Mouse (Mus musculus) spleen, adult 18-20 months (tissue): ENCODE data around the gene Tead2.
"Not testable (repeated sequence)": the region's sequence is repeated elsewhere in the genome, so short reads cannot be mapped to it uniquely, and the experiment has no call there.

ENCODE experiments used
- DNase-seq, 2 experiments: peaks; one replicate each; pipeline ENCODE4 v3.0.0; 2022; ENCODE audit warnings: mixed read lengths in 2 of 2

The Tead2 gene

DNA sequence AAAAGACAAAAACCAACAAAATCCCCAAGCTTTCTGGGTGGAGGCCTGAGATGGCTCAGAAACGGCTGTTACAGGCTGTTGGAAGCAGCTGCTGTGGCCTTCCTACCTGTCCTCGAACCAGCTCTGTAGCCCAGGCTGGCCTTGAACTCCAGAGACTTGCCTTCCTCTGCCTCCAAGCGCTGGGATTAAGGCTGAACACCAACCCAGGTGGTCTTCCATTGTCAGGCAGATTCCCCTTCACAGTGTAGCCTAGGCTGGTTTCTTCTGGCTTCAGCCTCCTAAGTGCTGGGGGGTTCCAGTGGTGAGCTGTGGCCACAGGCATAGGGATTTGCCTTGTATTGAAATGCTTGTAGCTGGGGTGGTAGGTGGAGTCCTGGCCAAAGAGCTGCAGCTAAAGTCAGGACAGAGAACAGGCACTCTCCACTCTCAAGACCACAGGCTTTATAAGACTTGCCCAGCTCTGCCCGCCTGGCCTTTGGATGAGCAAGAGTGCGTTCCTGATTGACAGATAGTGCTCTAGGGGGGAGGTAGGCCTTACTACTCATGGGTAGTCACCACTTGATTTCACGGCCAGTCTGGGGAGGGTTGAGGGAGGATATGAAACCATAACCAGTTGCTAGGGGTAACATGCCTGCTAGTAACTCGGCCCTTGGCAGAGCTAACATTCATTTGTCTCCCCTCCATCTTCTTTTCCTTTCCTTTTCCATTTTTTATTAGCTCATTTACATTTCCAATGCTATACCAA is 14.1 kb downstream of the Tead2 start:
- DNase-seq, result peak; percentile 52 to 55

DNA sequence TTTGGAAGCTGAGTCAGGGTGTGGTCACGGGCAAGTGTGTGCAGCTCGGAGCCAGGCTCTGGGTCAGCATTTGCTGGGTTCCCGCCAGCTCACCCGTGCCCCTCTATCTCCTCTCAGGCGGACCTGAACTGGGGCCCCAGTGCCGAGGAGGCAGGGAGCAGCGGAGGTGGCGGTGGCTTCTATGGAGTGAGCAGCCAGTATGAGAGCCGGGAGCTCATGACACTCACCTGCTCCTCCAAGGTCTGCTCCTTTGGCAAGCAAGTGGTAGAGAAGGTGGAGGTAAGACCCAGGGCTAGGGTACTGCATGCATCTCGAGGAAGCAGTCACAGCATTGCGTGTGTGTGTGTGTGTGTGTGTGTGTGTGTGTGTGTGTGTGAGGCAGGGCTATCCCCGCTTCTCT is 15.6 kb downstream of the Tead2 start:
- DNase-seq, result no peak

DNA sequence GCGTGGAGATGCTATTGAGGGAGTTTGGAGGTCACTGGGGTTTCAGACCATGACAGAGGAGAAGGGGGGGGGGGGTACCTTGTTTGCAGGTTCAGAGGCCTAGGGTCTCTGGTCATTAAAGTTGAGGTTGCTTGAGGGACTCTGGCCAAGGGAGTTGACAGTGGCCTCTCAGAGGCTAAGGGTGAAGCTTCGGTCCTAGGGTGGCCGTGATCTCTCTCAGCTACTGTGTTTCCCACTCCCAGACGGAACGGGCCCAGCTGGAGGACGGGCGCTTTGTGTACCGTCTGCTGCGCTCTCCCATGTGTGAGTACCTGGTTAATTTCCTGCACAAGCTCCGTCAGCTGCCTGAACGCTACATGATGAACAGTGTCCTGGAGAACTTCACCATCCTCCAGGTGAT is 16.4 kb downstream of the Tead2 start:
- no peak for DNase-seq

DNA sequence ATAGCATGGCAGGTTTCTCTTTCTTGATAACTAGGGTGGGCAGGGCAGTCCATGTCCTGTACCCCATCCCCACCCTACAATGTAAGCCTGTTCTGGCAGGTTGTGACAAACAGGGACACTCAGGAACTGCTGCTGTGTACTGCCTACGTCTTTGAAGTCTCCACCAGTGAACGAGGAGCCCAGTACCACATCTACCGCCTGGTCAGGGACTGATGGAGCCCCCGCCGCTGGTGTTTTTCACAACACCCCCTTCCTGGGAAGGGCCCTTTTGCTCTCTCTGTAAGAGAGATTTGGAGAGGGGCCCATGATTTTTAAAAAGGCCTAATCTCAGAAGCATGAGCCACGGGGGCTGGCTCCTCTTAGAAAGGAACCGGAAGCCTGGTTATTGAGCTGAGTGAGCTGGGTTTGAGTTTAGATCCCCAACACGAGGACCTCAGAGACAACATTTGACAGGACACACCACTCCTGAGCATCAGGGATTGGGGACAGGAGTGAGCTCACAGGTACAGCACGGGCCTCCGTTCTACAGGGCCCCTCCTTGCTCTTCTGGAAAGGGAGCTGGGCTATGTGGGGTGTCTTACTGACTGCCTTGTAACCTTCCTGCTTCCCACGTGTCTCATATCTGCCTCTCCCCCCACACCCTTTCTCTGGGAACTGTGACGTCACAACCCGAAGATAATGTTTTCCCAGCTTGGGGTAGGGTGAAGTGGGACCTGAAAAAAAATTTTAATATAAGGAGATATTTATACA is 17.3 kb downstream of the Tead2 start:
- no peak for DNase-seq

DNA sequence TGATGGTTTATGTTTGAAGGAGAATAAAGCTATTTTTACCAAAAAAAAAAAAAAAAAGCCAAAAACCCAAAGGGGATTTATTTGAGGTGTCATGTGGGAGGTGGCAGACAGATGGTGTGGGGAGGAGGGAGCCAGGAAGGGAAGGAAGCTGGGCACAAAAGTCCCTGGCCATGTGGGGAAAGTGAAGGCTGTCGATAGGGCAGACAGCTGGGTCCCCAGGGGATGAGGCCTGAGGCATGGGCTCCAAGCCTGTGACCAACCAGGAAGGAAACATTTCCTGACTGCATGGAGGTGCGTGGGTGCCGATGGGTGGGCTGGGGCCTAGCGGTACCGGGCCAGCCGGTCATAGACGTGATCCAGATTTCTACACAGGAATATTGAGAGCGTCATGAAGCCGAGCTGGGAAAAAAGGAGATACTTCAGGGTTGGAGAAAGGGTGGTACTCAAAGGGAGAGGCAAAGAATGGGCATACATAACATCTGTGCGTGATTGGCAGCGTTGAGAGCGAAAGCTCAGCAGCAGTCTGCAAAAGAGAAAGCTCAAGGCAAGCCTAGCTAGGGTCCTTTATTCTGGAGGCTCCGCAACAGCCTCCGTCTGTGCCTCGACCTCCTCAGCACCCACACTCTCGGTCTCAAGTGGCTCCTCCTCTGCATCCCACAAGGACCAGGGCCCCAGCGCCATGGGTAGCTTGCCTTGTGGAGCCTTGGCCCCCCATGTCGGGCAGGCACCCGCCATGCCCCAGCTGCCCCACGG is 18.2 kb downstream of the Tead2 start:
- DNase-seq, result peak; percentile 43 to 51

DNA sequence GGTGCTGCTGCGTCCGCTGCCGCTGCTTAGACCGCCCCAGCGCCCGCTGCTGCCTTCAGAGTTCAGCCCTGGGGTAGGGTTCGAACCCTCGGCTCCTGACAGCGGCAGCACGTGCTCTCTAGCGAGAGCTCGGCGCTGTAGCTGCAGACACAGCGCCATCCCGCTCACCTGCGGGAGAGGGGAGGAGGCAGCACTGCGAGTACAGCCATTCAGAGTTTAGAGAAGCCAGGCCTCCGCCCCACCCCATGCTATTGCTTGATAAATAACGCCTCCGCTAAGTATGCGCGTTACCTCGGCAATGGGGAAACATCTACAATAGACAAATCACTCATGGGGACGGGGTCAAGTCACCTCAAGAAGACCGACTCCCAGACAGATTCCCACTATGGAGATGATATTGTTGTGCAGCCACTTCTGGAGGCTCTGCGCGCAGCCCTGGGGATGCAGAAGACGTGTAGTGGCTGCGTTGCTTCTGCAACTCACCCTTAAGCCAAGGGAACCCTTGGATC is 18.8 kb downstream of the Tead2 start:
- no peak for DNase-seq

DNA sequence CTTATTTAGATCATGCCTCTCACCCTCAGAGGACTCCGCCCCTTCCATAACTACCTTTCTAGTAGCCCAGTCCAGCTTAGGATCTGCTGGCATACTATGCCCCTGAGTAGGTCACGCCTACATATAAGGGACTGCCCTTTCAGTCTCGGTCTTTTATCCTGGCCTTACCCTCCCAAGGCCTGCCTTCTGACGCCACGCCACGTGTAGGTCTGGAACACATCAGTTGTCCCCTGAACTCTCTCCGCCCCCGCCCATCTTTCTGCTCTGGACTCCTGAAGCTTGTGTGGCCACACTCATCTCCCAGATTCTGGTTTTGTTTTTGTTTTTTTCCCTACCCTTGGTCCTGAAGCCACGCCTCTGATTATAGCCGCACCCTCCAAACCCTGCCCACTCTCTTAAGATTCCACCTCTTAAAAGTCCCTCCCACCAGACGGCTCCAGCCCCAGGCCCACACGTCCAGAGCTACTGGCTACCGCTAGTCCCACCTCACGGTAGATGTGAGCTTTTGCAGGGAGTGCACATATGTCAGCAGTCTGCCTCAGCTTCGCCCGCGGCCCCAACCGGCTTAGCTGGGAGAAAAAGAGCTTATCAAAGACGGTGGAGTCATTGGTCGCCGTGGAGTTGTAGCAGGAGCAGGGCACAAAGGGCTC is 19.5 kb downstream of the Tead2 start:
- DNase-seq, result no peak

DNA sequence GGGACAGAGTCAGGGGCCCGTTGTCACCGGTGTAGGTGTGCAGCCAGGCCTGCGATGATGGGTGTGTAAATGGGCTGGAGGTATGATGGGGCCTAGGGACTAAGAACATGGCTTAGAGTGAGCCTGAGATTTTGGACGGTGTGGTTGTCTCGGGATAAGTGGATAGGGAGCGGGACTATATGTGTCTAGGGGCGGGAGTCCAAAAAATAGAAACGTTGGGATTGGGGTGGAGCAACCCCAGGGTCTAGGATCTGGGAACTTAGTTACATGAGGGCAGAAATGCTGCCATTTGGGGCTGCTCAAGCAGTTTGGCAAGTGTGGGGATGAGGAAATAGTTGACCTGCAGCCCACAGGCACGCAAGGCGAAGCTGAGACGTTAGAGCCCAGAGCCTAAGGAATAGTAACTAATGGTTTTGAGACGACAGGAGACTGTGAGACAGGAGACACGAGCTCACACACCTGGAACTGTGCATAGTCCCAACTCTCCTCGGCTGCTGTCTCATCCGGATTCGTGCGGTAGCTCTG is 20.2 kb downstream of the Tead2 start:
- DNase-seq, result no peak

DNA sequence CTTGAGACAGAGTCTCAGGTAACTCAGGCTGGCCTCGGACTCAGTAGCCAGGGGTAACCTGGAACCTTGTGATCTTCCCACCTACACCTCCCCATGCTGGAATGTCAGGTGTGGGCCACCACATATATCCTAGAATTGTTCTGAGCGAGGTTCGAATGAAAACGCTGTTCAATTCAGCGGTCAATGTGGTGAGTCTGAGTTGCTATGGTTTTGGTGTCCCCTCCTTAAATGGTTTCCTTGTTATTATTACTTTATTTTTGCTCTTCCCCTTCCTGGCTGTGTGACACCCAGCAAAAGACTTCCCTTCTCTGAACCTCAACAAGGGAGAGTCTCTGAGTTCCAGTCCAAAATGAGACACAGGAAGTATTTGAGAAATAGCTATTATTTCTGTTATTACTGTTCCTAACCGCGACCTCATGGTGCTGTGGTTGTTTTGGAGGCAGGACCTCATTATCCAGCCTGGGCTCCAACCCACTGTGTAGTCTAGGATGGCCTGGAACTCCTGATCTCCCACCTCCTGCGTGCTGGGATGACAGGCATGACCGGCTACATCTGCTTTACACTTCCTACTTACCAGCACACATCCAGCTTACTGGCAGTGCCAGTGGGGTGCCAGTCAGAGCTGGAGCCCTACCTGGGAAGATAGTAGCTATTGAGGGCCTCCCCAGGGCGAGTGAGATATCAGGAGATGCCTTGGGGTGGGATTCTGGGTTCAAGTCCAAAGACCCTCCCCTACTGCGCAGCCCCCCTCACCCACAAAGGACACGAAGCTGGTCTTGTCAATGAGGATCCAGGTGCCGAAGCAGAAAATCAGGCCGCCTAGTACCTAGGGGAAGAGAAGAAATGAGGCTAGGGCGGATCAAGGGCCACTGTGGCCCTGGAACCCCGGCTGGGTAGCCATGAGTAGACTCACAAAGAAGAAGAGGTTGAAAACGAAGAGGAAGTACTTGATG is 22.5 kb downstream of the Tead2 start:
- DNase-seq, result no peak

DNA sequence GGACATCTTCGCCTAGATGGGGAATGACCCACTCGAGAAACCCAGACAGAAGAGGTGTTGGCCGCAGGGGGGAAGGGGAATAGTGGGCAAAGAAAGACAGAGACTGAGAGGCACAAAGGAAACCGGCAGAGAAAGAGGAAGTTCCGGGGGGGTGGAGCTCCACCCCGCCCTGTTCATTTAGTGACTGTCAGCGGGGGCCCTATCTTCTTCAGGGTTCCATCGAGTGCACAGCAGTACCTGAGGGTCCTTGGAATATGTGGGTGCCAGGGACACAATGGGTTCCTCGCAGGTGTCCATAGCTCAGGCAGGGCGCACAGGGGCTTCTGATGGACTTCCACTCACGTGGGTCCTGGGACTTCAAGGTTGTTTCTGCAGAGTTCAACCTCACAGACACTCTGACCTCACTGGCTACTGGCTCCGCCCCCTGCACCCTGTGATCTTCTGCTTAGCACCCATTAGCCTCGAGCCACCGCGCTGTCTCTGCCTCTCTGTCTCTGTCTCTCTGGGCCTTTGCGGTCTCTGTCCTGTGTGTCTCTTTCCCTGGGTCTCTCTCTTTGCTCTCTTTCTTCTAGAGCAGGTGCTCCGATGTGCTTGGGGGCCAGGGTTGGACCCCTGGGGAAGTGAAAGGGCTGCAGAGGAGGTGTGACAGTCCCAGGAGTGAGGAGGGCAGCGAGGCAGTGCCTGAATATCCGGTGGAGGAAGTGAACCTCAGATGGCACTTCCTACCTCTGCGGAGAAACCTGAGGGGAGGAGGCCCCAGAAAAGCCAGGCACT is 23.4 kb downstream of the Tead2 start, which contains the start of gene Cd37:
TSS of gene Cd37 (minus strand) at position 393 of the 774 bp plus-strand sequence.
- peak; percentile 75 to 80 for DNase-seq

DNA sequence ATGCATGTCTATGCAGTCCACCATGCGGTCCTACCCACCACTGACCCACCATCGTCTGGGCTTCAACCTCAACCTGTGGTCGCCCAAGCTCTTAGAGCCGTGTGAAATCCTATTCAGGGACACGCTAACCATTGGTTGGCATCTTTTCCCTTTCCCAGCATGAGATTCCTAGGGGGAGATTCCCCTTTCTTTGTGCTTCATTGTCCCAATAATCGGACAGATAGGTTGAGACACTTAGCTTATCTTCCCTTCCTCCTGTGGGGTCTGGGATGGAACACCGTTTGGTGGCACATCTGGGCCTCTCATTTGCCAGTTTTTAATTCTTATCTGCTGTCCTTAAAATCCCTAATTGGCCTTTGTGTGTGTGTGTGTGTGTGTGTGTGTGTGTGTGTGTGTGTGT is 24.6 kb downstream of the Tead2 start:
- no peak for DNase-seq

DNA sequence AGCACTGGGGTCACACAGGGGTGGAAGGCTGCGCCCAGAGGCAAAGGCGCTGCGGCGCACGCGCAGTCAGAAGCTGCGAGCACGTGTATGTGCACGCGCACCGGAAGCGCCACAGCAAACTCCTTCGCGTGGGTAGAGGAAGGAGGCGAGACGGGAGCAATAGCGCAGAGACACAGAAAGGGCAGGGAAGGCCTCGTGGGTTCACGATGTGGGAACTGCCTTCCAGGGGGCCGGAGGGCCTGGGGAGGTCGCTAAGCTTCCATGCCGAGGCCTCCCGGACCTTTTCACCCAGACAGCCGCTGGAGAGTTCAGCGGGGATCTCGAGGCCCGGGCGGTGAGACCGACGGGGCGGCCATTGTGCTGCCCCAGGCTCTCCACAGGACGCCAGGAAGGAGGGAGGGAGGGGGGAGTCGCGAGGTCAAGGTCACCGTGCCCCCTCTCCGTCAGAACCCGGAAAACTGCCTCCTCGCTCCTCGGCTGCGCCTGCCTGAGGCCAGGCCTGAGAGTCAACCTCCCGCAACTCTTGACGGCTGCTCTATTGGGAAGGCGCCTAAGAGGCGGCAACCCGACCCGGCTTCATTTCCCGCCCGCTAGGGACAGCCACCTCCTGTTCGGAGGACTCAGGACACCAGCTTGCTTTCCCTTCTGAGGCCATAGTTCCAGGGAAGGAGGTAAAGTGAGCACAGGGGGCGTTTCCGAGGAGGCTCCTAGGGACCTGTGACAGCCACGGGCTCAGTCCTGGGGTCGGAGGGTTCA is 25.3 kb downstream of the Tead2 start, which contains the start of gene Slc6a16:
TSS of gene Slc6a16 (plus strand) at position 453 of the 756 bp plus-strand sequence.
- peak in 1 of 2 experiments; percentile 18 for DNase-seq

DNA sequence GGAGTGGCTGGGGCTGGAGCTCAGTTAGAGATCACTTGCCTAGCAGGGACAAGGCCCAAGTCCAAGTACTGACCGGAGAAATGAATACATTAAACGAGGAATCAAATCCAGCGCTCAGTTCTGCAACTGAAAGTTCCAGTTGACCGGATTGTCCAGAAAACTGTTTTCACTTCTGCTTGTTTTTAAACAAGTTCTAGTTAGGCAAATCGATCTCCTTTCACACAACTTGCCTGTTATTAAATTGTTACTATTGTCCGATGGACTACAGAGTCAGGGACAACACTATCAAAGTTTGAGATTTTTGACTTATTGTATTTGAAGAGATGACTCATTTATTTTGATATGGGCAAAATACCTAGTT is 25.8 kb downstream of the Tead2 start:
- DNase-seq, result no peak

DNA sequence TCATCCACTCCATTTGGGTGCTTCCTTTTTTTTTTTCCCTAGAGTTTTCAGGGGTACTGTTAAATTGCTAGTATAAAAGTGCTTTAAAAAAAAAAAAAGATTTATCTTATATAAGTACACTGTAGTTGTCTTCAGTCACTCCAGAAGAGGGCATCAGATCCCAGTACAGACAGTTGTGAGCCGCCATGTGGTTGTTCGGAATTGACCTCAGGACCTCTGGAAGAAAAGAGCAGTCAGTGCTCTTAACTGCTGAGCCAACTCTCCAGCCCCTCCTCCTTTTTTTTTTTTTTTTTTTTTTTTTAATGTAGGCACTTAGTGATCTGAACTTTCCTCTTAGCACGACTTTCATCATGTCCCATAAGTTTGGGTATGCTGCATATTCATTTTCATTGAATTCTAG is 32.1 kb downstream of the Tead2 start:
- no peak for DNase-seq

DNA sequence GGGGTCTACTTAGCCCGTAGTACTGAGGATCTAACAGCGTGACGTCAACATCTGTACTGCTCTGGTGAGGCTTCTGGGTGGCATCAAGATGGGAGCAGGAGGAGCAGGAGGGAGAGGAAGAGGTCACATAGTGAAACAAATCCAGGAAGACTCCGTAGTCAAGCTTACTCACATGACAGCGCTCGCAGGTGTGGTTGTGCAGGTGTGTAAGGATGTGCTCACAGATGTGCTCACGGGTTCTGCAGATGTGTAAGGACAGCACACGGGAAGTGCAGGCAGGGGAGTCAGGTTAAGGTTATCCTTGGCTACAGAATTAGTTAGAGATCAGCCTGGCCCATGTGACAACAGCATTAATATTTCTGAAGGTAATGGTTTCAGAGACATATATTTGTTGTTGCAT is 38.3 kb downstream of the Tead2 start:
- no peak for DNase-seq

DNA sequence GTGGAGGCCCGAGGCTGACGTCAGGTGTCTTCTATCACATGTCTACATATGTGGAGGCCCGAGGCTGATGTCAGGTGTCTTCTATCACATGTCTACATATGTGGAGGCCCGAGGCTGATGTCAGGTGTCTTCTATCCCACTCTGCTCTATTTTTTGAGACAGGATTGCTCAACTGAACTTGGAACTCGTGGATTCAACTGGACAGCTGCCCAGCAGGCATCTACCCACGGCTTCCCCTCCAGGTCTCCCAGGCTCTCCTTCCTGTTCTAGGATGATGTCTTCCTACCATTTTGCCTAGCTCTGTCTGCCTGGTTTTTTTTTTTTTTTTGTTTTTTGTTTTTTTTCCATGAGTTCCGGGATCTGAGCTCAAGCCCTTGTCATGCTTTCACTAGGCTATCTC is 40.3 kb downstream of the Tead2 start:
- not testable (repeated sequence) for DNase-seq

DNA sequence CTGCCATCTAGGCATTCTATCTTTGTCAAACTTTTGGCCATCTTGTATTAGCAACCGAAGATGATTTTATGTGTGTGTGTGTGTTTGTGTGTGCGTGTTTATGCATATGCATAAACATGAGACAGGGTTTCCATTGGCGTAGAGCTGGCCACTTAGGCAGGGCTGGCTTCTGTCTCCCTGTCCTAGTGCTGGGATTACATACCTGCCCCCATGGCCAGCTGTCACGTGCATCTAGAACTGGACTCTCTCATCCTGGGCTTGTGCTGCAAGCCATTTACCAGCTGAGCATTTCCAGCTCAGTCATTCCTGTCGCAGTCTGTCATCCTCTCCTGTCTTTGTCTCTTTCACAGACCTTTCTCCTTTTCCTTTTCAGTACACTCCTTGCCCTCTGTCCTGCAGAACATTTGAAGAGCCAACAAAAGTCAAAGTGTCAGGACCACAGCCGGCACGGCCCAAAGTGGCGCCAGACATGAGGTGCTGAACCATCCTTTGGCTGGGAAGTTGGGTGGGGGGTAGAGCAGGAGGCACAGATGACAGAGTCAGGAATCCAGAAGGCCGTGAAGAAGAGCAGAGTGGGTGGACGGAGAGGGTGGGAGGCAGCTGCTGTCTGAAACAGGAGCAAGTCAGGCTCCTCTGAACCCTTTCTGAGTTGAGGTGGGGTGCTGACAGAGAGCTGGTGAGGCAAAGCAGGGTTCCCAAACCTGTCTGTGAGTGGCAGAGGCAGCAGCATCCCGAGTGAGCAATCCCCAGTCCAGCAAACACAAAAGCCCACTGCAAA is 41.7 kb downstream of the Tead2 start:
- DNase-seq, result no peak

DNA sequence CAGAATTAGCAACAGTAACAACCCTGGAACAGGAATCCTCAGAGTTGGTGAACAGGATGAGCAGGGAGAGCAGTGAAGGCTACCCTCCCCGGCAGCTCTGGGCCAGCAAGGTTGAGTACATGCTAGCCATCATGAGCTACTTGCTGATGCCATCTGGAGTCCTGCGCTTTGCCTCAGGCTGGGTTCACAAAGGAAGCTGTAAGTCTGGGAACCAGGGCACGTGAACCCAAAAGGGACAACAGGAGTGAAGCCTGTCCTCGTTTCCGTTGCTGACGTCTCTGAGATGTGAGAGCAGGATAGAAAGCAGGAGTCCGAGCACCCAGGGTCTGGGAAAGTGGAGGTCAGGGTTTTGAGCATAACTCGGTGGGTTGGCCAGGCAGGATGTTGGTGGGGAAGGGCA is 43.7 kb downstream of the Tead2 start:
- DNase-seq, result no peak

DNA sequence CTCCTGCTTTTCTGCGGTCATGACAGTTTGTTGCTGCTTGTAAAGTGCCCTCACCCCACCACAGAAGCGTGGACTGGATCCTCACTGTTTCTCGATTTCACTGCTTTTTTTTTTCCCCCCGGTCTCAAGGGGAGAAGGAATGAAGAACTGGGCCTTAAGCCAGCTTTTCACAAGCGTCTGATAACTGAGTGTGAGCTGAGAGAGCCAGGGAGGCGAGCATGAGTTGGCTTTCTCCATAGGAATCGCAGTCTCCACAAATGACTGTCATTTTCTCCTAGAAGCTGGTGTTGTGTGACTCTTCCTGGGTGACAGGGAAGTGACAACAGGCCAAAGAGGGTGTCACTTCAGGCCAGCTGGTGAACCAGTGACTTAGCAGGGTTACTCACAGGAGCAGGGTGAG is 46.7 kb downstream of the Tead2 start:
- DNase-seq, result no peak
